Comparison of ENCODE assay signal across 20 mouse cellular contexts in the genomic region with DNA sequence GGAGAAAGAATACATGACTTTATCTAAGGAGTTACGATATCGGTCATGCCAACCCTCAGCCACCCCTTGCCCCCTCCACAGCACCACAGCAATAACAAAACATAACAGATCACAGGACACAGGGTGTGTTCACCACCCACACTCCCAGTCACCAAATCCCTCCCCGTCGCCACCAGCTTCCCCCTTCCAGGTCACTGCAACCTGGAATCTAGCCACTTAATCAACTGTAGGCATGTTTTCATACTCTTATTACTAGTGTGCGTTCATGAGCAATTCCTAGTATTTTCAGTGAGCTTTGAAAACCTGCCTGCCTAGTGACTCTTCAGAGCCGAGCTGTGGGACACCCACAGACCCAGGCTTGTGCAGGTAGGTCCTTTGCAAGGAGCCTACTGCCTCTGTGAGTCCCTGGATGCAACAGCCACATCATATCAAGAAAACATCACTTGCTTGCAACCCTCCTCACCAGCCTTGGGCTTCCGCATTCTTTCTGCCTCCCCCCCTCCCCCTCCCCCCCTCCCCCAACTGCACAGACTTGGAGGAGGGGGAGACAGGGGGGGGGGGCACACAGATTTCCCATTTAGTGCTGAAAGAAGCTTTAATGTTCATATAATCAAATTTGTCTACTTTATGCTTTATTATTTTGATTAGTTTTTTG. TPM values are rescaled to one million over a fixed set of nuclear protein-coding genes. Genes with fewer than 3 reads are reported as not detected.
A peak's percentile ranks its signal among the peaks of the same experiment; 100 is the strongest.
DNase-seq lines count a peak whose midpoint lies in the region; ATAC-seq and TF ChIP-seq lines count a peak whose summit lies in the region.
"Had no signal": no experiment of that assay in that cellular context is flagged by ENCODE, and none has a peak within 500 bp of the region (broad histone marks: within the 10 kb centered on the region; RNA-seq: fewer than 3 reads in every experiment).

No protein-coding gene starts in this region.

- no peak for TF ChIP-seq RAD21 in MEL (IDR thresholded peaks at IDR 0.05; ENCODE audit: low read depth, low read length)

- peak; percentile 32 to 41; a peak in 3 of 4 replicates for TF ChIP-seq EP300 in MEL (IDR thresholded peaks at IDR 0.05; ENCODE audit: low read depth in 1 of 2, low read length in 2 of 2)

- 0 out of 4 replicates have a peak, but pooled peaks of 1 of the 2 experiments have one; percentile 28 for TF ChIP-seq POLR2A in MEL (IDR thresholded peaks at IDR 0.05; ENCODE audit: control insufficient read depth in 1 of 2, insufficient read depth in 1 of 2, low read depth in 1 of 2, low read length in 2 of 2, poor library complexity in 1 of 2)

- H3K27me3 ChIP-seq in MEL (ENCODE audit: control insufficient read depth in 1 of 2, insufficient read depth in 2 of 2, low read length in 2 of 2): no peaks in the 10 kb centered on the region
- no peaks in the 10 kb centered on the region for H3K27me3 ChIP-seq in intestine, postnatal 0 days (replicated peaks; ENCODE audit: control insufficient read depth, insufficient read depth, low read length)
- H3K27me3 ChIP-seq: forebrain, embryonic 12.5 days; heart, embryonic 13.5 days; hindbrain, embryonic 15.5 days; limb, embryonic 15.5 days; neural tube, embryonic 13.5 days had no signal

- H3K9ac ChIP-seq in MEL (ENCODE audit: control insufficient read depth, low read depth, low read length, poor library complexity, severe bottlenecking): peak overlapping the region; percentile 29
- no peak overlapping the region for H3K9ac ChIP-seq in intestine, postnatal 0 days (ENCODE audit: low read depth, low read length)
- H3K9ac ChIP-seq: forebrain, embryonic 12.5 days; heart, embryonic 13.5 days; hindbrain, embryonic 15.5 days; limb, embryonic 15.5 days; neural tube, embryonic 13.5 days had no signal

- peaks cover 0 to 51% of the 10 kb centered on the region in 2 experiments for H3K36me3 ChIP-seq in MEL (ENCODE audit: control insufficient read depth in 1 of 2, insufficient read depth in 2 of 2, low read length in 2 of 2)
- no peaks in the 10 kb centered on the region for H3K36me3 ChIP-seq in intestine, postnatal 0 days (ENCODE audit: control insufficient read depth, insufficient read depth)
- H3K36me3 ChIP-seq: forebrain, embryonic 12.5 days; heart, embryonic 13.5 days; limb, embryonic 15.5 days had no signal

- H3K4me2 ChIP-seq in intestine, postnatal 0 days (replicated peaks; ENCODE audit: low read depth): no peak overlapping the region
- H3K4me2 ChIP-seq: forebrain, embryonic 12.5 days; heart, embryonic 13.5 days; hindbrain, embryonic 15.5 days; limb, embryonic 15.5 days; midbrain, embryonic 11.5 days; neural tube, embryonic 13.5 days had no signal

- peak overlapping the region; percentile 96 for H3K27ac ChIP-seq in MEL (ENCODE audit: control insufficient read depth, low read depth, low read length)
- no peak overlapping the region for H3K27ac ChIP-seq in intestine, postnatal 0 days (ENCODE audit: low read depth, low read length)
- H3K27ac ChIP-seq: forebrain, embryonic 12.5 days; heart, embryonic 13.5 days; hindbrain, embryonic 15.5 days; limb, embryonic 15.5 days; neural tube, embryonic 13.5 days had no signal

- H3K9me3 ChIP-seq in MEL (replicated peaks; ENCODE audit: insufficient read depth, low read length): no peaks in the 10 kb centered on the region
- no peaks in the 10 kb centered on the region for H3K9me3 ChIP-seq in intestine, postnatal 0 days (ENCODE audit: control insufficient read depth)
- H3K9me3 ChIP-seq: forebrain, embryonic 12.5 days; G1E; heart, embryonic 13.5 days; hindbrain, embryonic 15.5 days; limb, embryonic 15.5 days; neural tube, embryonic 13.5 days had no signal

- peak; percentile 64 for DNase-seq in ovary, adult 18-20 months (ENCODE audit: low spot score)
- DNase-seq in ovary, postnatal 10 days (ENCODE audit: low spot score): no peak
- peak; percentile 62 for DNase-seq in CD4-positive helper T cell, adult 2 months (ENCODE audit: low read depth, low spot score)
- peak; percentile 76 for DNase-seq in MEL (ENCODE audit: low read depth, low spot score)
- no peak for DNase-seq in kidney, postnatal 10 days
- no peak for DNase-seq in cerebellum, postnatal 36 days
- DNase-seq: cerebellum, adult 2 months; gastrocnemius, postnatal 10 days; heart, adult 18-20 months; kidney, adult 11 months; lung, postnatal 4 days had no signal

- peaks cover 33 to 48% of the 10 kb centered on the region in 2 experiments for H3K4me1 ChIP-seq in MEL (ENCODE audit: control insufficient read depth in 1 of 2, insufficient read depth in 2 of 2, low read length in 2 of 2)
- no peaks in the 10 kb centered on the region for H3K4me1 ChIP-seq in intestine, postnatal 0 days (replicated peaks; ENCODE audit: control insufficient read depth, insufficient read depth, low read length)
- H3K4me1 ChIP-seq: forebrain, embryonic 12.5 days; hindbrain, embryonic 15.5 days; limb, embryonic 15.5 days; neural tube, embryonic 13.5 days had no signal

- peak overlapping the region; percentile 4 to 34; a peak in 2 of 4 replicates for H3K4me3 ChIP-seq in MEL (ENCODE audit: control insufficient read depth in 1 of 2, insufficient read depth in 1 of 2, low read depth in 2 of 2, low read length in 2 of 2)
- H3K4me3 ChIP-seq in intestine, postnatal 0 days (ENCODE audit: low read depth, low read length): no peak overlapping the region
- H3K4me3 ChIP-seq: forebrain, embryonic 12.5 days; heart, embryonic 13.5 days; hindbrain, embryonic 15.5 days; limb, embryonic 15.5 days; neural tube, embryonic 13.5 days had no signal

- H3K79me2 ChIP-seq in MEL (ENCODE audit: control insufficient read depth, insufficient read depth, low read length, poor library complexity): no peaks in the 10 kb centered on the region

- WGBS in intestine, postnatal 0 days: 68% methylated on average over 7 of the region's 7 CpGs

- TF ChIP-seq CTCF in MEL (IDR thresholded peaks at IDR 0.05 in 2 of 3, conservative IDR thresholded peaks at IDR 0.05 in 1 of 3; ENCODE audit: control insufficient read depth in 1 of 3, insufficient read depth in 1 of 3, low read depth in 2 of 3, low read length in 3 of 3, poor library complexity in 1 of 3, severe bottlenecking in 1 of 3): no peak
- no peak for TF ChIP-seq CTCF in intestine, postnatal 0 days (IDR thresholded peaks at IDR 0.05; ENCODE audit: low read depth)

- peak; percentile 46 for ATAC-seq in inflammation-experienced regulatory T-cells, adult 6 months
- no peak for ATAC-seq in intestine, postnatal 0 days

TF ChIP-seq in MEL, 35 proteins besides CTCF, POLR2A, EP300 and RAD21:
- TF ChIP-seq SIN3A (IDR thresholded peaks at IDR 0.05; ENCODE audit: low read length) (peak; percentile 44), ZMIZ1 (IDR thresholded peaks at IDR 0.05; ENCODE audit: low read depth, low read length) (0 out of 2 replicates have a peak, but pooled peaks have one; percentile 17), HCFC1 (IDR thresholded peaks at IDR 0.05; ENCODE audit: low read depth, low read length) (no peak), BHLHE40 (IDR thresholded peaks at IDR 0.05; ENCODE audit: borderline replicate concordance, low read depth, low read length) (no peak), ELF1 (IDR thresholded peaks at IDR 0.05; ENCODE audit: low read depth, low read length) (peak; percentile 72), POLR2AphosphoS5 (IDR thresholded peaks at IDR 0.05; ENCODE audit: borderline replicate concordance, low read depth, low read length) (no peak), GABPA (IDR thresholded peaks at IDR 0.05; ENCODE audit: low read depth, low read length) (no peak), MAZ (IDR thresholded peaks at IDR 0.05; ENCODE audit: low read depth, low read length) (no peak)

RNA-seq across cellular contexts. Expression of a gene that starts 38.4 kb away (rescaled TPM):
- total RNA-seq in MEL (2012; rRNA removed): 45.7 and 45.9 TPM in 2 replicates
- polyA plus RNA-seq in MEL (2012; ENCODE audit: insufficient read depth in 1 of 2, insufficient read length in 2 of 2, low read depth in 1 of 2, low replicate concordance in 2 of 2, missing spikeins in 1 of 2): 100 to 1,000 TPM in 1 of 2 experiments, 10 to 100 TPM in 1; 49.8 to 152 TPM
- polyA plus RNA-seq in inflammation-experienced regulatory T-cells, adult 6 months (2017; shearing (Covaris generic)): 100 to 1,000 TPM; 108 to 124 (median 115) TPM
- polyA plus RNA-seq in intestine, postnatal 0 days (2015; fragmentation: Nextera tagmentation; extraction: Ambion mirVana): 2.5 TPM in 2 replicates

Comparison
In these comparisons a context has a peak if more than half of its experiments do, and no peak if none do; other contexts are left out.
1. DNase-seq: peak in ovary, adult 18-20 months (single experiment), CD4-positive helper T cell, adult 2 months (single experiment) and MEL (single experiment); none in ovary, postnatal 10 days (single experiment), kidney, postnatal 10 days (single experiment) and cerebellum, postnatal 36 days (0 of 2).
2. RNA of a gene that starts 38.4 kb away (polyA plus RNA-seq): 49.8 to 152 TPM in MEL and 108 to 124 TPM in inflammation-experienced regulatory T-cells, adult 6 months; 2.5 TPM in intestine, postnatal 0 days; every median in the first group is over 10 times any median in the second.